Mouse (Mus musculus): ENCODE measurements at regions not wholly inside any gene's neighbourhood (a gene's known extent, or its start where the extent isn't known, plus 50 kb on each side); places are given as distances from the start of the nearest gene placed in this dataset.

- TF ChIP-seq CTCF (IDR thresholded peaks at IDR 0.05; ENCODE audit: low read depth, low read length) (no peak), GATA2 (IDR thresholded peaks at IDR 0.05; ENCODE audit: borderline replicate concordance, low read depth, low read length) (no peak)
These were observed 158.1 kb downstream of the Dyrk2 start for GRCm38 (mm10) chr10:118711951-118712350.

Measured in G1E (cell line).